Mouse (Mus musculus): Measurements from ENCODE around the gene Siae. TPM values are rescaled to one million over a fixed set of nuclear protein-coding genes. Genes with fewer than 3 reads are reported as not detected.

Siae gene
- polyA plus RNA-seq, 1 experiment, result 10.0 TPM

GRCm38 (mm10) chr9:37540226-37540625 lies 15.3 kb upstream of the Siae start:
- Histone ChIP-seq H3K27ac (ENCODE audit: control insufficient read depth, insufficient read depth, low read length) (no peak overlapping the region), H3K36me3 (ENCODE audit: control insufficient read depth, insufficient read depth, low read length) (no peaks in the 10 kb centered on the region)
- no peak for TF ChIP-seq POLR2A (IDR thresholded peaks at IDR 0.05; ENCODE audit: control insufficient read depth, extremely low read depth, insufficient read depth, low read length, poor library complexity)
- no peak for TF ChIP-seq CTCF (IDR thresholded peaks at IDR 0.05; ENCODE audit: borderline replicate concordance, control insufficient read depth, extremely low read depth, insufficient read depth, low read length, poor library complexity)

GRCm38 (mm10) chr9:37540701-37541575 lies 14.6 kb upstream of the Siae start:
- DNase-seq, result no peak
- no peaks in the 10 kb centered on the region for H3K27me3 ChIP-seq (ENCODE audit: control insufficient read depth, insufficient read depth, low read length)
- WGBS, result 81% methylated on average over 6 of the region's 6 CpGs
- TF ChIP-seq CTCF (IDR thresholded peaks at IDR 0.05; ENCODE audit: borderline replicate concordance, control insufficient read depth, extremely low read depth, insufficient read depth, low read length, poor library complexity), result no peak
- no peak for TF ChIP-seq POLR2A (IDR thresholded peaks at IDR 0.05; ENCODE audit: control insufficient read depth, extremely low read depth, insufficient read depth, low read length, poor library complexity)
- no peak overlapping the region for H3K4me3 ChIP-seq (ENCODE audit: control insufficient read depth, insufficient read depth, low read length)
- no peaks in the 10 kb centered on the region for H3K36me3 ChIP-seq (ENCODE audit: control insufficient read depth, insufficient read depth, low read length)
- H3K27ac ChIP-seq (ENCODE audit: control insufficient read depth, insufficient read depth, low read length), result no peak overlapping the region
- H3K4me1 ChIP-seq (replicated peaks; ENCODE audit: control insufficient read depth, insufficient read depth, low read length), result 0 out of 2 replicates have a peak, but pooled peaks cover 6% of the 10 kb centered on the region

More at GRCm38 (mm10) chr9:37540226-37540625, 15.3 kb upstream of the Siae start:
- no peak for DNase-seq
- Histone ChIP-seq H3K4me3 (ENCODE audit: control insufficient read depth, insufficient read depth, low read length) (no peak overlapping the region), H3K4me1 (replicated peaks; ENCODE audit: control insufficient read depth, insufficient read depth, low read length) (0 out of 2 replicates have a peak, but pooled peaks cover 4% of the 10 kb centered on the region), H3K27me3 (ENCODE audit: control insufficient read depth, insufficient read depth, low read length) (no peaks in the 10 kb centered on the region)
- WGBS, result 96% methylated on average over 4 of the region's 4 CpGs

- WGBS, result 84% methylated on average over 7 of the region's 7 CpGs
Observed at GRCm38 (mm10) chr9:37541851-37542642, 13.5 kb upstream of the Siae start.

GRCm38 (mm10) chr9:37543869-37544440 lies 11.5 kb upstream of the Siae start:
- Histone ChIP-seq H3K36me3 (ENCODE audit: control insufficient read depth, insufficient read depth, low read length) (no peaks in the 10 kb centered on the region), H3K27me3 (ENCODE audit: control insufficient read depth, insufficient read depth, low read length) (no peaks in the 10 kb centered on the region), H3K4me1 (replicated peaks; ENCODE audit: control insufficient read depth, insufficient read depth, low read length) (0 out of 2 replicates have a peak, but pooled peaks cover 6% of the 10 kb centered on the region), H3K27ac (ENCODE audit: control insufficient read depth, insufficient read depth, low read length) (no peak overlapping the region), H3K4me3 (ENCODE audit: control insufficient read depth, insufficient read depth, low read length) (peak overlapping the region; percentile 12; the same call in 1 of the 2 replicates)
- TF ChIP-seq CTCF (IDR thresholded peaks at IDR 0.05; ENCODE audit: borderline replicate concordance, control insufficient read depth, extremely low read depth, insufficient read depth, low read length, poor library complexity) (no peak), POLR2A (IDR thresholded peaks at IDR 0.05; ENCODE audit: control insufficient read depth, extremely low read depth, insufficient read depth, low read length, poor library complexity) (no peak)
- DNase-seq, result no peak
- WGBS, result 83% methylated on average over 12 of the region's 12 CpGs

More at GRCm38 (mm10) chr9:37541851-37542642, 13.5 kb upstream of the Siae start:
- no peak overlapping the region for H3K4me3 ChIP-seq (ENCODE audit: control insufficient read depth, insufficient read depth, low read length)
- TF ChIP-seq CTCF (IDR thresholded peaks at IDR 0.05; ENCODE audit: borderline replicate concordance, control insufficient read depth, extremely low read depth, insufficient read depth, low read length, poor library complexity) (no peak), POLR2A (IDR thresholded peaks at IDR 0.05; ENCODE audit: control insufficient read depth, extremely low read depth, insufficient read depth, low read length, poor library complexity) (no peak)
- H3K27ac ChIP-seq (ENCODE audit: control insufficient read depth, insufficient read depth, low read length), result no peak overlapping the region
- no peaks in the 10 kb centered on the region for H3K27me3 ChIP-seq (ENCODE audit: control insufficient read depth, insufficient read depth, low read length)
- H3K4me1 ChIP-seq (replicated peaks; ENCODE audit: control insufficient read depth, insufficient read depth, low read length), result 0 out of 2 replicates have a peak, but pooled peaks cover 6% of the 10 kb centered on the region
- no peak for DNase-seq
- no peaks in the 10 kb centered on the region for H3K36me3 ChIP-seq (ENCODE audit: control insufficient read depth, insufficient read depth, low read length)

- peak; percentile 63 for DNase-seq
- peak overlapping the region; percentile 12 for H3K4me3 ChIP-seq (ENCODE audit: control insufficient read depth, insufficient read depth, low read length)
- 32% methylated on average over 29 of the region's 29 CpGs for WGBS
- TF ChIP-seq CTCF (IDR thresholded peaks at IDR 0.05; ENCODE audit: borderline replicate concordance, control insufficient read depth, extremely low read depth, insufficient read depth, low read length, poor library complexity) (peak; percentile 77; the same call in 1 of the 2 replicates), POLR2A (IDR thresholded peaks at IDR 0.05; ENCODE audit: control insufficient read depth, extremely low read depth, insufficient read depth, low read length, poor library complexity) (no peak)
- H3K36me3 ChIP-seq (ENCODE audit: control insufficient read depth, insufficient read depth, low read length), result no peaks in the 10 kb centered on the region
- H3K27ac ChIP-seq (ENCODE audit: control insufficient read depth, insufficient read depth, low read length), result peak overlapping the region; percentile 27; the same call in 1 of the 2 replicates
- 0 out of 2 replicates have a peak, but pooled peaks cover 6% of the 10 kb centered on the region for H3K4me1 ChIP-seq (replicated peaks; ENCODE audit: control insufficient read depth, insufficient read depth, low read length)
- H3K27me3 ChIP-seq (ENCODE audit: control insufficient read depth, insufficient read depth, low read length), result no peaks in the 10 kb centered on the region
Observed at GRCm38 (mm10) chr9:37544447-37545165, 10.9 kb upstream of the Siae start.

Data from thymus, adult 2 months (tissue).